Mouse (Mus musculus) testis, adult 2 months (tissue): Measurements from ENCODE around the gene Dnaja3.

Experiments
- CTCF ChIP-seq: fragments of 200-500 bp; IDR thresholded peaks from 2 replicates; pipeline ENCODE4 v1.5.1; 2012; ENCODE audit warnings: low read depth, mild to moderate bottlenecking, inconsistent platforms, low read length, moderate library complexity; ENCODE audit not compliant: control insufficient read depth, insufficient read depth, insufficient replicate concordance
- POLR2A ChIP-seq: fragments of 200-500 bp; IDR thresholded peaks from 2 replicates; pipeline ENCODE4 v1.6.1; 2012; ENCODE audit warnings: low read depth, mild to moderate bottlenecking, inconsistent platforms, low read length, moderate library complexity; ENCODE audit not compliant: control insufficient read depth

DNA sequence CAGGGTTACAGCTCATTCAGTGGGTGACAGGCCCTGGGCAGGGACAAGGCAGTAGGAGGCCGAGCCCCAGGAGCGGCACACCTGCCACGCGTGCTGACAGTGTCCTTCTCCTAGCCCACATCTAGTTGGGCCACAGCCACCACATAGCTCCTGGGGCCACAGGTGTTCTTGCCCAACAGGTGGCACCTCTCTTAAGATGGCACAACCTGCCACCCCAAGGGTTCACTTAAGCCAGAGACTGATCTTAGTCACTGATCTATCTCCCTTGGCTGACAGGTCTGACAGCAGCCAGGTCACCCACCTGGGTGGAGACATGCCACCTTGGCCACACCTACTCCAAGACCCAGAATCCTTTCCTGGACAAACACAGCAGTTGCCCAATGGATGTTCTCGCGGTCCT lies 3.1 kb downstream of the Dnaja3 start:
- TF ChIP-seq POLR2A (no peak), CTCF (no peak)
